In the genomic region with DNA sequence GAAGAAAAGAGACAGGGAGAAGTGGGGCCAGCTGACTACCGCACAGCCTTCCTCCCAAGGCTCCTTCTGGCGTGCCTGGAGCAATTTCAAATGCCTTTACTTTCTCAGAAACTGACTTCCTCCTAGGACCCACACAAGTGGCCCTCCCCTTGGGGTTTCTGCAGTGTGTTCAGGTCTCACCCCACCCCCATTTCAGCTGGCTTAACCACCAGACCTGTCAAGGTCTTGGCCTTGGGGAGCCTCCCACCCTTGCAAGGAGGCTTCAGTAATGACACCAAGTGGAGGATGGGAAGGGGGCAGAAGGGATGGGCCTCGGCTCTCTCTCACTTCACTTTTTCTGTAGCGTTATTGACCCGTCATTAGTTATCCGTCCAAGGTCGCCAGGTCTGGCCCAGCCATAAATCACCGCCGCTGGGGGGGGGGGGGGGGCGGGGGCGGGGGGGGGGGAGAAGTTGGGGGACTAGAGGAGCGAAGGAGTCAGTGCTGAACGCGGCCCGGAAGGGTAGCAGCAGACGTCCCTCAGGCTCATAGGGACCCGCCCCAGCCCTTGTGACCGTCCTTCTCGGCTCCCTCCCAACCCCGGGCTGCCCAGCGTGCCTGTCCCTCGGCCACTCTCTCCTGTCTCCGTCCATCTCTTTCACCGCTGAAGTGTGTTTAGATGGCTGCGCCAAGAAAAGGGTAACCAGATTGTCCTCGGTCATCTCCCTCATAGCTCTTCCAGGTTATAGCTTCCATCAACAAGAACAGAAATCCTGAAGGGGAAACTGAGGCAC, we compare ENCODE assay signal across 8 mouse cellular contexts. TPM values are rescaled to one million over a fixed set of nuclear protein-coding genes. Genes with fewer than 3 reads are reported as not detected.
DNase-seq lines count a peak whose midpoint lies in the region; ATAC-seq and TF ChIP-seq lines count a peak whose summit lies in the region.

No protein-coding gene starts in this region.

- DNase-seq in kidney, postnatal 0 days (ENCODE audit: low spot score): peak; percentile 50
- no peak for DNase-seq in kidney, adult 18-20 months
- DNase-seq in adrenal gland, postnatal 10 days: peak; percentile 59
- no peak for DNase-seq in adipocyte (ENCODE audit: low spot score)

- H3K9ac ChIP-seq in kidney, postnatal 0 days (ENCODE audit: low read depth, low read length): 0 out of 2 replicates have a peak overlapping the region, but pooled peaks have one; percentile 35
- H3K9ac ChIP-seq in heart, embryonic 13.5 days: peak overlapping the region; percentile 67
- peak overlapping the region; percentile 42 for H3K9ac ChIP-seq in liver, embryonic 12.5 days
- H3K9ac ChIP-seq in neural tube, embryonic 12.5 days: peak overlapping the region; percentile 40; the same call in 1 of the 2 replicates

- no peak for TF ChIP-seq CTCF in kidney, postnatal 0 days (IDR thresholded peaks at IDR 0.05; ENCODE audit: low read depth)

- H3K4me3 ChIP-seq in kidney, postnatal 0 days (replicated peaks; ENCODE audit: low read depth, low read length): peak overlapping the region; percentile 33
- H3K4me3 ChIP-seq in heart, embryonic 13.5 days: peak overlapping the region; percentile 48
- H3K4me3 ChIP-seq in liver, embryonic 12.5 days: peak overlapping the region; percentile 49
- H3K4me3 ChIP-seq in neural tube, embryonic 12.5 days: peak overlapping the region; percentile 29

- H3K4me1 ChIP-seq in kidney, postnatal 0 days (replicated peaks; ENCODE audit: insufficient read depth, low read length): peaks cover 13% of the 10 kb centered on the region
- peaks cover 23% of the 10 kb centered on the region for H3K4me1 ChIP-seq in heart, embryonic 13.5 days
- peaks cover 67% of the 10 kb centered on the region for H3K4me1 ChIP-seq in liver, embryonic 12.5 days
- H3K4me1 ChIP-seq in neural tube, embryonic 12.5 days: peaks cover 58% of the 10 kb centered on the region

- peak overlapping the region; percentile 78 for H3K4me2 ChIP-seq in kidney, postnatal 0 days (ENCODE audit: low read length)
- peak overlapping the region; percentile 82 for H3K4me2 ChIP-seq in heart, embryonic 13.5 days
- H3K4me2 ChIP-seq in liver, embryonic 12.5 days: peak overlapping the region; percentile 76
- peak overlapping the region; percentile 76 for H3K4me2 ChIP-seq in neural tube, embryonic 12.5 days (replicated peaks)

- H3K9me3 ChIP-seq in kidney, postnatal 0 days (replicated peaks; ENCODE audit: low read length): no peaks in the 10 kb centered on the region
- H3K9me3 ChIP-seq in heart, embryonic 13.5 days: no peaks in the 10 kb centered on the region
- H3K9me3 ChIP-seq in liver, embryonic 12.5 days (replicated peaks): no peaks in the 10 kb centered on the region
- H3K9me3 ChIP-seq in neural tube, embryonic 12.5 days: no peaks in the 10 kb centered on the region

- 2% methylated on average over 24 of the region's 26 CpGs for WGBS in kidney, postnatal 0 days
- 3% methylated on average over 24 of the region's 26 CpGs for WGBS in heart, embryonic 13.5 days
- 1% methylated on average over 18 of the region's 26 CpGs for WGBS in liver, embryonic 12.5 days (ENCODE audit: insufficient replicate concordance)
- under 1% methylated on average over 17 of the region's 26 CpGs for WGBS in neural tube, embryonic 12.5 days

- H3K36me3 ChIP-seq in kidney, postnatal 0 days (ENCODE audit: insufficient read depth, low read length): no peaks in the 10 kb centered on the region
- H3K36me3 ChIP-seq in heart, embryonic 13.5 days: no peaks in the 10 kb centered on the region
- H3K36me3 ChIP-seq in liver, embryonic 12.5 days: no peaks in the 10 kb centered on the region
- H3K36me3 ChIP-seq in neural tube, embryonic 12.5 days: no peaks in the 10 kb centered on the region

- no peak overlapping the region for H3K27ac ChIP-seq in kidney, postnatal 0 days
- H3K27ac ChIP-seq in heart, embryonic 13.5 days (replicated peaks): no peak overlapping the region
- H3K27ac ChIP-seq in liver, embryonic 12.5 days: no peak overlapping the region
- no peak overlapping the region for H3K27ac ChIP-seq in neural tube, embryonic 12.5 days

- 0 out of 2 replicates have a peak, but pooled peaks have one; percentile 34 for ATAC-seq in kidney, postnatal 0 days (replicated peaks; ENCODE audit: low FRiP score, low read depth)
- no peak for ATAC-seq in heart, embryonic 13.5 days (ENCODE audit: extremely low read depth, insufficient number of reproducible peaks, low FRiP score, low TSS enrichment)
- ATAC-seq in liver, embryonic 12.5 days: no peak
- no peak for ATAC-seq in neural tube, embryonic 12.5 days (ENCODE audit: low FRiP score, low read depth)
- ATAC-seq in inflammation-experienced regulatory T-cells, adult 6 months: no peak

- peaks cover 26% of the 10 kb centered on the region for H3K27me3 ChIP-seq in kidney, postnatal 0 days (ENCODE audit: insufficient read depth, low read length)
- peaks cover 75% of the 10 kb centered on the region for H3K27me3 ChIP-seq in heart, embryonic 13.5 days (replicated peaks)
- peaks cover 66% of the 10 kb centered on the region for H3K27me3 ChIP-seq in liver, embryonic 12.5 days (replicated peaks)
- peaks cover 62% of the 10 kb centered on the region for H3K27me3 ChIP-seq in neural tube, embryonic 12.5 days (replicated peaks)

RNA-seq across cellular contexts. Expression of a gene that starts 16.0 kb away (rescaled TPM):
- polyA plus RNA-seq in kidney, postnatal 0 days (2015; fragmentation: Nextera tagmentation; extraction: Ambion mirVana): 12.5 and 13.7 TPM in 2 replicates
- total RNA-seq in adrenal gland, postnatal 10 days (2021): 10 to 100 TPM in 1 of 2 experiments, 1 to 10 TPM in 1; 9.0 to 10.7 TPM
- polyA plus RNA-seq in heart, embryonic 13.5 days (2015; fragmentation: Nextera tagmentation; extraction: Ambion mirVana): 13.2 and 15.6 TPM in 2 replicates
- 9.2 and 9.9 TPM in 2 replicates for polyA plus RNA-seq in liver, embryonic 12.5 days (2016; fragmentation: Nextera tagmentation; extraction: Ambion mirVana)
- polyA plus RNA-seq in neural tube, embryonic 12.5 days (2016; fragmentation: Nextera tagmentation; extraction: Ambion mirVana): 15.3 and 16.3 TPM in 2 replicates
- polyA plus RNA-seq in inflammation-experienced regulatory T-cells, adult 6 months (2017; shearing (Covaris generic)): 10 to 100 TPM; 24.9 to 27.6 (median 25.5) TPM

RNA-seq across cellular contexts. Expression of a gene that starts 16.1 kb away (rescaled TPM):
- 48.6 and 49.2 TPM in 2 replicates for polyA plus RNA-seq in kidney, postnatal 0 days (2015; fragmentation: Nextera tagmentation; extraction: Ambion mirVana)
- 10 to 100 TPM; 21.0 to 22.5 TPM for total RNA-seq in adrenal gland, postnatal 10 days (2021)
- 27.7 and 31.1 TPM in 2 replicates for polyA plus RNA-seq in heart, embryonic 13.5 days (2015; fragmentation: Nextera tagmentation; extraction: Ambion mirVana)
- 21.4 and 25.5 TPM in 2 replicates for polyA plus RNA-seq in liver, embryonic 12.5 days (2016; fragmentation: Nextera tagmentation; extraction: Ambion mirVana)
- polyA plus RNA-seq in neural tube, embryonic 12.5 days (2016; fragmentation: Nextera tagmentation; extraction: Ambion mirVana): 52.7 and 54.5 TPM in 2 replicates
- polyA plus RNA-seq in inflammation-experienced regulatory T-cells, adult 6 months (2017; shearing (Covaris generic)): 10 to 100 TPM; 58.9 to 75.9 (median 69.8) TPM

Comparison
In these comparisons a context has a peak if more than half of its experiments do, and no peak if none do; other contexts are left out.
1. DNase-seq: peak in kidney, postnatal 0 days (single experiment) and adrenal gland, postnatal 10 days (single experiment); none in kidney, adult 18-20 months (single experiment) and adipocyte (single experiment).
2. Peak in every context shown above with its lines, with median percentiles within 50 percentile points of each other: H3K4me2 ChIP-seq, H3K4me3 ChIP-seq and H3K9ac ChIP-seq.